Mouse (Mus musculus) thymus, adult 2 months (tissue): ENCODE measurements around the gene Lat. TPM values are rescaled to one million over a fixed set of nuclear protein-coding genes. Genes with fewer than 3 reads are reported as not detected.
"Not testable (repeated sequence)": the region's sequence is repeated elsewhere in the genome, so short reads cannot be mapped to it uniquely, and the experiment has no call there.

Experiments used
- DNase-seq: peaks from one replicate; pipeline ENCODE4 v3.0.0; 2021
- H3K27ac ChIP-seq: fragments of 200-500 bp; 2 replicates; pipeline ENCODE4 v1.5.1; 2012; ENCODE audit warnings: low read length, control low read depth; ENCODE audit not compliant: control insufficient read depth, insufficient read depth
- H3K27me3 ChIP-seq: fragments of 200-500 bp; 2 replicates; pipeline ENCODE4 v1.6.1; 2012; ENCODE audit warnings: mild to moderate bottlenecking, low read length, moderate library complexity, mixed read lengths; ENCODE audit not compliant: control insufficient read depth, insufficient read depth
- H3K36me3 ChIP-seq: fragments of 200-500 bp; 2 replicates; pipeline ENCODE4 v1.6.1; 2012; ENCODE audit warnings: mild to moderate bottlenecking, low read length, moderate library complexity; ENCODE audit not compliant: control insufficient read depth, insufficient read depth
- H3K4me1 ChIP-seq: fragments of 200-500 bp; replicated peaks from 2 replicates; pipeline ENCODE4 v1.6.1; 2012; ENCODE audit warnings: low read length; ENCODE audit not compliant: control insufficient read depth, insufficient read depth
- H3K4me3 ChIP-seq: fragments of 200-500 bp; 2 replicates; pipeline ENCODE4 v1.5.1; 2012; ENCODE audit warnings: mild to moderate bottlenecking, low read length, control low read depth, moderate library complexity; ENCODE audit not compliant: control insufficient read depth, insufficient read depth
- CTCF ChIP-seq: fragments of 200-500 bp; IDR thresholded peaks from 2 replicates; pipeline ENCODE4 v1.5.1; 2012; ENCODE audit warnings: mild to moderate bottlenecking, control low read depth, low read length, moderate library complexity, borderline replicate concordance; ENCODE audit not compliant: control insufficient read depth, poor library complexity, insufficient read depth; ENCODE audit errors: extremely low read depth
- POLR2A ChIP-seq: fragments of 200-500 bp; IDR thresholded peaks from 2 replicates; pipeline ENCODE4 v1.6.1; 2012; ENCODE audit warnings: mild to moderate bottlenecking, low read length, control low read depth, moderate library complexity; ENCODE audit not compliant: control insufficient read depth, poor library complexity, insufficient read depth; ENCODE audit errors: extremely low read depth
- WGBS: fragments of 180-500 bp; shearing (Covaris S2); methylation state at CpG from one replicate; pipeline ENCODE4 v1.1.7; 2018; 5-methylcytosine and 5-hydroxymethylcytosine counted together
- polyA plus RNA-seq: library from polyadenylated mRNA; depleted of rRNA; stranded (reverse); fragments of >200 nt; gene quantifications from 2 replicates; pipeline ENCODE4 v1.2.3, GENCODE M21; 2012

The Lat gene
- polyA plus RNA-seq, 1 experiment = 2,604 TPM

DNA sequence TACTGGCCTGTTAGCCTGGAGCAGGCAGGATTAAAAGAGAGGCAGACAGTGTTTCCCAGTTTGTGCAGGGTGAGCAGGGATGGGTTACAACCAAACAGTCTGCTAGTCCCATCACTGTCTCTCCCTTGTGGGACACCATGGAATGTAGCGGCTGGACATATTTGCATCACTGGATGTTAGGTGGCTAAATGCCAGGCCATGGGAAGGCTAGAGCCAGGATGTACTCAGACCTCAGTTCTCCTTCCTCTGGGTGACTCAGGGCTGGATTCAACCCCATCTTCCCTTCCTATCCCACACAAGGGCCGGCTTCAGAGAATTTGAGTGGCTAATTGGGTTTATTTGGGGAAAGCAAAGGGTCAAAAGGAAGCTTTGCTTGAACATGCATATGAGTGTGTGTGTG, 39.3 kb upstream of the Lat start:
- Histone ChIP-seq H3K27ac (no peak overlapping the region), H3K36me3 (no peaks in the 10 kb centered on the region), H3K4me1 (no peaks in the 10 kb centered on the region), H3K27me3 (no peaks in the 10 kb centered on the region), H3K4me3 (no peak overlapping the region)
- WGBS = 91% methylated on average over 2 of the region's 2 CpGs
- TF ChIP-seq POLR2A = no peak
- TF ChIP-seq CTCF = no peak
- DNase-seq = no peak

DNA sequence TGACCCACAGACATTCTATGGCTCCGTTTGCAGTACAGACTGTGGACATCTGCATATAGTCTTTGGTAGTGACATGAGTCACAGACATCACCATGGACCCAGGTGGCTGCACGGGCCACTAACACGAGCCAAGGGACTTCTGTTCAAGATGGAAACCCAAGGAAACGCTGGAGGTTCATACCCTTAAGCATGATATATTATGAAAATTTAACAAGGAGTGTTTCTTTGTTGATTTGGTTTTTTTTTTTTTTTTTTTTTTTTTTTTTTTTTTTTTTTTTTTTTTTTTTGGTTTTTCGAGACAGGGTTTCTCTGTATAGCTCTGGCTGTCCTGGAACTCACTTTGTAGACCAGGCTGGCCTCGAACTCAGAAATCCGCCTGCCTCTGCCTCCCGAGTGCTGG, 33.1 kb upstream of the Lat start:
- H3K27me3 ChIP-seq, H3K4me3 ChIP-seq, H3K36me3 ChIP-seq, DNase-seq, H3K27ac ChIP-seq, H3K4me1 ChIP-seq: not testable (repeated sequence)
- WGBS = 78% methylated on average over 8 of the region's 8 CpGs

DNA sequence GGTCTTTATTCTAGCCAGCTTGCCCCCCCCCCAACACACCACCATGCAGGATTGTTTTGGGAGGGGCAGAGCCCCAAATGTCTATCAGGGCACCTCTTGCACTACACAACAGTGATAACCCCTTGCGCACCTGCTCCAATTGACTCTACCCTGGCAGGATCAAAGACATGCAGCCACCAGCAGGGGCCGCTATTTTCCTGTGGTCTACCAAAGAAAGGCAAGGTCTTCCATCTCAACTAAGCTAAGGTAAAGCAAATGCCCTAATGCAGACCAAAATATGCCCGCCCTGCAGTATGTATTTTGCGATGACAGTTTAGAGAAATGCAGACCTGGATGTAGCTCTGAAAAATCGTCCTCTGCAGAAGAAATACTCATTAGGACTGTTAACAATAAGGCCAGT, 30.2 kb upstream of the Lat start:
- Histone ChIP-seq H3K4me1 (peaks cover 4% of the 10 kb centered on the region), H3K4me3 (no peak overlapping the region), H3K27me3 (no peaks in the 10 kb centered on the region), H3K36me3 (no peaks in the 10 kb centered on the region), H3K27ac (no peak overlapping the region)
- TF ChIP-seq POLR2A = no peak
- TF ChIP-seq CTCF = peak; percentile 69; the same call in 1 of the 2 replicates
- WGBS = 5% methylated on average over 5 of the region's 5 CpGs
- DNase-seq = peak; percentile 88

DNA sequence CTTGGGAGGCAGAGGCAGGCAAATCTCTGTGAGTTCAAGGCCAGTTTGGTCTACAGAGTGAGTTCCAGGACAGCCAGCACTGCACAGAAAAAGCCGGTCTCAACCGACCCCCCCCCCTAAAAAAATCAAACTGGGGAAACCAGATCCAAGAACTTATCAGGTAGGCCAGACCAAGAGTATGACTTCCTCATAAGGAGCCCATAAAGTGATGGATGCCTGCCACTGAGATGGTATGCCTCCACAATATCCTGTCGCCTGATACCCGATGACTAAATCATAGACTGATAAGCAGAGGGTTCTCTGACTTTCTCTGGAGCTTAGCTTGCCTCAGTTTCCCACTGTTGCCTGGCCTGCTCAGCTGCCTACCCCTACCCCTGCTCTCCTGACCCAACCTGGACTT, 28.5 kb upstream of the Lat start:
- no peak for DNase-seq
- H3K27ac ChIP-seq = no peak overlapping the region
- TF ChIP-seq POLR2A (no peak), CTCF (no peak)
- no peaks in the 10 kb centered on the region for H3K27me3 ChIP-seq
- no peak overlapping the region for H3K4me3 ChIP-seq
- H3K4me1 ChIP-seq = peaks cover 4% of the 10 kb centered on the region
- 92% methylated on average over 4 of the region's 4 CpGs for WGBS
- no peaks in the 10 kb centered on the region for H3K36me3 ChIP-seq

DNA sequence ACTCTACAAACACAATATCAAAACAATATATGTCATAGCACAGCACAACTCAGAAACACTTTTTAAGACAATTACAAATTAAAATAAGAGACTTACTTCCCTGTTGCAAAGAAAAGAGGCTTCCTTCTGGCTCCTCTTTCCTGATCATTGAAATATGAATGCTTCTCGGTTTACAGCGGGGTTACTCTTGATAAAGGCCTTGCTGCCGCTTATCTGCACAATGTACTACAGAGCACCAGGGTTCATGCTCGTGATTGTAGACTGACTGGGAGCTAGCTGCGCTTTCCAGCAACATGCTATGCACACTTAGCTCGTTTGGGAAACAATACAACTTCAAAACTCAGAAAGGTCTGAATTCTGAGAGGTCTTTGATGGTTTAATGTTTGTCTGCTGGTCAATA, 27.9 kb upstream of the Lat start:
- Histone ChIP-seq H3K4me3 (no peak overlapping the region), H3K4me1 (peaks cover 4% of the 10 kb centered on the region), H3K27ac (no peak overlapping the region), H3K36me3 (no peaks in the 10 kb centered on the region), H3K27me3 (no peaks in the 10 kb centered on the region)
- TF ChIP-seq POLR2A = no peak
- WGBS = 82% methylated on average over 6 of the region's 6 CpGs
- DNase-seq = no peak

DNA sequence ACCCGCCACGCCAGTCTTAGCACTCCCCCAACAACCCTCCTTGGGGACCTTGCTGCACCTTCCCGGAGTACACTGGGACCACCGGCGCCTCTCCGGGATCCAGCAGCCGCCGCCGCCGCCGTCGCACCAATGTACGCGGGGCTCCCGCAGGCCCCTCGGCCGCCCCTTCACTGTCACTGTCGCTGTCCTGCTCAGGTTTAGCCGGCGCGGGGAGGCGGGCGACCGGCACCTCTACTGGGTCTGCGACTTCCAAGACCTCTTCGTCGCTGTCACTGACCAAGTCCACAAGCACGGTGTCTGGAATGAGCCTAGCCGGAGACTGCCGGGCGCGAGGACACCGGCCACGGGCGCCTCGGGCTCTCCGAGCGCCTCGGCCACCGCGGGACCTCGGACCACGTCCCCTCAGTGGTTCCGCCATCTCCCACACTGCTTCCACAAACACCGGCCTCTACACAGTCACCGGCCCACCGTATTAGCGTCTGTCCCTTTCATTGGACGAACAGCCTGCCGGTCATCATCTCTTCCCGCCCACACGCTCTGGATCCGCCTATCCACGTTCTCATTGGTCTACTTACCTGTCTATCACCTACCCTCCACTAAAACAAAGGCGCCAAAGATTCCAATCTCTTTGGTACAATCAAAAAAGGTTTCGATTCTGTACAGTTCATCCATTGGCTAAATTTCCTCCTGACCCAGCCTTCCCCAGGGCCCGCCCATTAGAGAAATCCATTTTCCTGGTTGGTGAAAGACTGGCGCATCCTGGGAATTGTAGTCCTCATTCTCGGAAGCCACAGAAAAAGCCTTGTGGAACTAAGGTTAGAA, 27.1 kb upstream of the Lat start, which contains the start of gene Nfatc2ip:
TSS of gene Nfatc2ip (minus strand) at position 440 of the 822 bp plus-strand sequence.
- TF ChIP-seq CTCF (no peak), POLR2A (0 out of 2 replicates have a peak, but pooled peaks have one; percentile 20)
- no peaks in the 10 kb centered on the region for H3K27me3 ChIP-seq
- no peak within 1 kb of the TSS for H3K27ac ChIP-seq
- peak within 1 kb of the TSS; percentile 95 for H3K4me3 ChIP-seq
- peaks cover 4% of the 10 kb centered on the region for H3K4me1 ChIP-seq
- H3K36me3 ChIP-seq = no peaks in the 10 kb centered on the region
- under 1% methylated on average over 59 of the region's 59 CpGs for WGBS
- peak; percentile 94 for DNase-seq

DNA sequence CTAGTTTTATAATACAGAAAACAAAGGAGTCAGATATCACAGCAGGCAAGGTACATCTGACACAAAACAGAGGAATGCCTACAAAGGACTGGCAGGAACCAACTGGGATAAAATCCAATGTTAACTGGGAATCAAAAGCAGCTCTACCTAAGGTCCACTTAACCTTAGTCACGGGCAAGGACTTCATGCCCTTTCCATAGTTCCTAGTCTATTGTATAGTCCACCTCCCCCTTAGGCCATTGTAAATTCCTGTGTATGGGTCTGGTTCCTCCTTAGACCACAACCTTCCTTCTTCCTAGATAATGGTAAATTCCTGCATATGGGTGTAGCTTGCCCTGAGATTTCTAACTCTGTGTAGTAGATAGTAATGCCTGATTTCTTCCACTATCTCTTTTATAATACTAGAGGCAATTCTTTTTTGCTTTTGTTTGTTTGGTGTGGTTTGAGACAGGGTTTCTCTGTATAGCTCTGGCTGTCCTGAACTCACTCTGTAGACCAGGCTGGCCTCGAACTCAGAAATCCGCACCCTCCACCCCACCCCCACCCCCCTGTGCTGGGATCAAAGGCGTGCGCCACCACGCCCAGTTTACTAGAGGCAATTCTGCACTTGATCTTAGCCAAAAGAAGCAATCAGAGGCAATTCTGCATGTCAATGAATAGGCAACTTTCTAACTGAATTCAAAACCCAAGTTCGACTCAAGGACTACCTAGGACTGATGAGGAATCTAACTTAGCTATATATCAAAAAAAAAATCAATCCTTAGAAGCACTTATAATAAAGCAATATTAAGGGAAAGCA, 22.9 kb upstream of the Lat start:
- not testable (repeated sequence) for H3K4me1 ChIP-seq, H3K4me3 ChIP-seq, H3K27me3 ChIP-seq, H3K27ac ChIP-seq, DNase-seq
- WGBS = 96% methylated on average over 7 of the region's 7 CpGs
- peaks cover 31% of the 10 kb centered on the region for H3K36me3 ChIP-seq
